Mouse (Mus musculus) G1E (cell line): Measurements from ENCODE around the gene Fcrlb. TPM values are rescaled to one million over a fixed set of nuclear protein-coding genes. Genes with fewer than 3 reads are reported as not detected.

ENCODE experiments used
- ATAC-seq: 2 replicates; pipeline ENCODE4 v1.8.0; 2016; ENCODE audit warnings: mild to moderate bottlenecking; ENCODE audit not compliant: insufficient number of reproducible peaks, poor library complexity, low FRiP score, severe bottlenecking; ENCODE audit errors: extremely low read depth
- DNase-seq: peaks from one replicate; pipeline ENCODE4 v3.0.0; 2012; ENCODE audit warnings: low spot score
- H3K27me3 ChIP-seq: 2 replicates; pipeline ENCODE4 v1.6.1; 2012; ENCODE audit warnings: mild to moderate bottlenecking, low read length, inconsistent platforms; ENCODE audit not compliant: insufficient read depth
- H3K36me3 ChIP-seq: replicated peaks from 2 replicates; pipeline ENCODE3; 2012; ENCODE audit warnings: mild to moderate bottlenecking, inconsistent platforms
- H3K4me1 ChIP-seq: 2 replicates; pipeline ENCODE4 v1.6.1; 2012; ENCODE audit warnings: low read depth, low read length, inconsistent platforms, mixed read lengths; ENCODE audit not compliant: insufficient read depth
- H3K4me3 ChIP-seq: 2 replicates; pipeline ENCODE4 v1.5.1; 2012; ENCODE audit warnings: low read depth, mild to moderate bottlenecking, inconsistent platforms, low read length, moderate library complexity, mixed read lengths
- H3K9me3 ChIP-seq: replicated peaks from 2 replicates; pipeline ENCODE4 v1.6.1; 2012; ENCODE audit warnings: inconsistent platforms
- CTCF ChIP-seq: IDR thresholded peaks from 2 replicates; pipeline ENCODE4 v1.5.1; 2012; ENCODE audit warnings: low read depth, low read length, inconsistent platforms, mixed read lengths
- GATA1 ChIP-seq: IDR thresholded peaks from 2 replicates; pipeline ENCODE4 v1.6.1; 2012; ENCODE audit warnings: borderline replicate concordance, low read length, inconsistent platforms, mixed read lengths
- GATA2 ChIP-seq: IDR thresholded peaks from 2 replicates; pipeline ENCODE4 v1.6.1; 2012; ENCODE audit warnings: low read depth, low read length, inconsistent platforms, borderline replicate concordance
- POLR2AphosphoS5 ChIP-seq: IDR thresholded peaks from 2 replicates; pipeline ENCODE4 v1.6.1; 2012; ENCODE audit warnings: low read depth, low read length, inconsistent platforms; ENCODE audit not compliant: insufficient replicate concordance
- TAL1 ChIP-seq: conservative IDR thresholded peaks from 2 replicates; pipeline ENCODE4 v1.6.1; 2012; ENCODE audit warnings: low read depth, low read length, inconsistent platforms, mixed read lengths
- polyA plus RNA-seq: library from polyadenylated mRNA; stranded (reverse); fragments of >175 nt; gene quantifications from 2 replicates; pipeline ENCODE4 v1.2.3, GENCODE M21; 2012
- total RNA-seq, 2 experiments: library from RNA; stranded (forward) in 1 of 2; stranded (reverse) in 1 of 2; fragments of 200-1000 nt in 1 of 2; fragments of >200 nt in 1 of 2; fragmentation: Nextera tagmentation in 1 of 2; gene quantifications; 2 replicates each; pipeline ENCODE4 v1.2.3; 2014 to 2017

Gene Fcrlb
- total and polyA plus RNA-seq, 3 experiments = not detected

DNA sequence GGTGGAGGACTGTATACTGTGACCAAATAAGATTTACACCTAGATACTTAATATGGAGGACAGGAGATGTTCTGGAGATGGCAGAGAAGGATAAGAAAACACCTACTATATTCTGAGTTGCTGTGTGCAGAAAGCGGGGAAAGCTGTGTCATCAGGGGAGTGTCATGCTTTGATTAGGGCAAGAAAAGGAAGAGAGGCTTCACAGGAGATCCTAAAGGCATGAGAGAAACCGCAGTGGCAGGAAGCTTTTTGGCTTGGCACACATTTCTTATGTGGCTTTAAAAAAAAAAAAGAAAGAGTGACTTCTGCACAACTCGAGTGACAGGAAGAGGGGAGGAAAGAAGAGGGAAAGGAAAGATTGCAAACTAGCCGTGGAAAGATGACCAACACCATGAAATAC is 49.7 kb downstream of the Fcrlb start:
- Histone ChIP-seq H3K4me3 (no peak overlapping the region; the same call in 1 of the 2 replicates), H3K27me3 (no peaks in the 10 kb centered on the region), H3K9me3 (no peaks in the 10 kb centered on the region), H3K4me1 (peaks cover 53% of the 10 kb centered on the region), H3K36me3 (peaks cover 15% of the 10 kb centered on the region)
- TF ChIP-seq CTCF = no peak
- no peak for TF ChIP-seq GATA1
- no peak for TF ChIP-seq TAL1
- peak; percentile 18 for DNase-seq
- ATAC-seq = peak; percentile 45

DNA sequence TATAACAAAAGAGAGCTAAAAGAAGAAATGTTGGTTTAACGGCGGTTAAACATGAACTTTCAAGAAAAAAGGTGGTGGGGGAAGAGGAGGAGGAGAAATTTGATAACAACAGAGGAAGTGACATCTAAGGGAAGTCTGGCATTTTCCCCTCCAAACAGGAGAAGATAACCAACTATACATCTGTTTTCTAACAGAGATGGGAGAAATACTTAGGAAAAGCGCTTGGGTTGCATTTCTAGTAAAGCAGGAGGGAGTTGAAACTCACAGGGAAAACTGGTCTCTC is 50.4 kb downstream of the Fcrlb start:
- Histone ChIP-seq H3K4me1 (peaks cover 55% of the 10 kb centered on the region), H3K9me3 (no peaks in the 10 kb centered on the region), H3K36me3 (peaks cover 16% of the 10 kb centered on the region), H3K4me3 (no peak overlapping the region; the same call in 1 of the 2 replicates), H3K27me3 (no peaks in the 10 kb centered on the region)
- no peak for ATAC-seq
- no peak for DNase-seq
- TF ChIP-seq POLR2AphosphoS5 = no peak

DNA sequence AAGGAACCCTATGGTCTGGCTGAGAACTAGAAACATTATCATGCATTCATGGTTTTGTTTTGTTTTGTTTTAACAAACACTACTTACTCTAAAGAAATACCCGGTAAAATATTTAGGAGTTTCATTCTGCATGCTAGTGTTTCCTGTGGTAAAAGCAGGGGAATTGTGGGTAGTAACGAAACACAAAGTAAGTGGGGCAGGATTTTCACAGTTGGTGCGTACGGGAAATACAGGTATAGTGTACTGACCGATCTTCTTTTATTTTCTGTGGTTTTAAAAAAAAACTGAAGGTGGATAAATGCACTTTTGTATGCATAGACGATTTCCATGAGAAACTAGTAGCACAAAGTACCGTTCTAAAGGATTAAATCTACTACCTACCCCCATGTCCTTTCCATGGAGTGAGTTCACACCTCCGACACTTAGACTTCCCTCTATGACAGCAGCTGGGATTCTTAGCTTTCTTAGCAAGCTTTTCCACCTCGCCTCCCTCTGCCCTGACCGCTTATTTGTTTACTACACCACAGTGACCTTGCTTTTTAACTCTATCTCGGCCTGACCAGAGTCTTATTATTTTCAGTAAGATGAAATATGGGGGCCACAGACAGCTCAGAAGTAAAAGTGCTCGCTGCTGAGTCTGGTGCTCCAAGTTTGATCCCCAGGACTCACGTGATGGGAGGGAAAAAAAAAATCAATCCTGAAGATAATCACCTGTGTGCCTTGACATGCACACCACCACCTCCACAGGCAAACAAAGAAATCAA is 50.9 kb downstream of the Fcrlb start:
- H3K4me3 ChIP-seq = no peak overlapping the region
- H3K9me3 ChIP-seq = no peaks in the 10 kb centered on the region
- no peaks in the 10 kb centered on the region for H3K27me3 ChIP-seq
- no peak for DNase-seq
- TF ChIP-seq TAL1 = no peak
- TF ChIP-seq POLR2AphosphoS5 = no peak
- no peak for TF ChIP-seq CTCF
- TF ChIP-seq GATA2 = no peak
- no peak for ATAC-seq
- peaks cover 17% of the 10 kb centered on the region for H3K36me3 ChIP-seq
- peaks cover 56% of the 10 kb centered on the region for H3K4me1 ChIP-seq

- H3K4me1 ChIP-seq = peaks cover 45% of the 10 kb centered on the region
- DNase-seq = no peak
- ATAC-seq = no peak
- no peaks in the 10 kb centered on the region for H3K27me3 ChIP-seq
- H3K36me3 ChIP-seq = peaks cover 21% of the 10 kb centered on the region
- TF ChIP-seq CTCF (no peak), TAL1 (no peak), GATA1 (no peak), POLR2AphosphoS5 (no peak), GATA2 (no peak)
- no peaks in the 10 kb centered on the region for H3K9me3 ChIP-seq
- no peak overlapping the region for H3K4me3 ChIP-seq
These were observed 53.9 kb downstream of the Fcrlb start for GRCm38 (mm10) chr1:170858872-170859271.

- no peak for TF ChIP-seq CTCF
- no peak for TF ChIP-seq TAL1
- TF ChIP-seq GATA2 = no peak
- TF ChIP-seq GATA1 = no peak
- no peak for TF ChIP-seq POLR2AphosphoS5
- H3K36me3 ChIP-seq = peaks cover 27% of the 10 kb centered on the region
- no peaks in the 10 kb centered on the region for H3K9me3 ChIP-seq
- H3K4me3 ChIP-seq = no peak overlapping the region
- no peak for DNase-seq
- H3K27me3 ChIP-seq = no peaks in the 10 kb centered on the region
- H3K4me1 ChIP-seq = peaks cover 36% of the 10 kb centered on the region
- ATAC-seq = no peak
These were observed 55.4 kb downstream of the Fcrlb start for GRCm38 (mm10) chr1:170857369-170857768.

Other genes with a start within 250 kb of the Fcrlb start
- gene Atf6, start 45.2 kb downstream of the Fcrlb start, total RNA-seq (2014; fragmentation: Nextera tagmentation) = 44.0 and 44.6 TPM in 2 replicates
- 22.5 and 22.7 TPM in 2 replicates for gene Atf6, start 45.2 kb downstream of the Fcrlb start, total RNA-seq (2017)
- gene Atf6, start 45.2 kb downstream of the Fcrlb start, polyA plus RNA-seq = 1.7 and 2.1 TPM in 2 replicates
- 1.1 and 1.3 TPM in 2 replicates for gene Gm26620, start 27.9 kb downstream of the Fcrlb start, total RNA-seq (2014; fragmentation: Nextera tagmentation)
- 0.41 and 0.76 TPM in 2 replicates for gene Gm26620, start 27.9 kb downstream of the Fcrlb start, total RNA-seq (2017)
- 0.90 and 0.91 TPM in 2 replicates for gene Gm26620, start 27.9 kb downstream of the Fcrlb start, polyA plus RNA-seq
- 13.2 and 13.9 TPM in 2 replicates for gene Dusp12, start 27.4 kb downstream of the Fcrlb start, total RNA-seq (2014; fragmentation: Nextera tagmentation)
- gene Dusp12, start 27.4 kb downstream of the Fcrlb start, total RNA-seq (2017) = 10.0 TPM in 2 replicates
- gene Dusp12, start 27.4 kb downstream of the Fcrlb start, polyA plus RNA-seq = 14.0 and 14.4 TPM in 2 replicates
- 0.83 TPM in 1 of 2 replicates, not detected in the other for gene Fcrla, start 14.6 kb upstream of the Fcrlb start, total RNA-seq (2014; fragmentation: Nextera tagmentation)
- gene Fcrla, start 14.6 kb upstream of the Fcrlb start, total RNA-seq (2017) = 0.38 TPM in 1 of 2 replicates, not detected in the other
- gene Fcrla, start 14.6 kb upstream of the Fcrlb start, polyA plus RNA-seq = 0.08 TPM in 1 of 2 replicates, not detected in the other
- 5.5 and 5.8 TPM in 2 replicates for gene Fcgr2b, start 63.6 kb upstream of the Fcrlb start, total RNA-seq (2014; fragmentation: Nextera tagmentation)
- 20.5 and 22.1 TPM in 2 replicates for gene Fcgr2b, start 63.6 kb upstream of the Fcrlb start, total RNA-seq (2017)
- 0.24 and 0.46 TPM in 2 replicates for gene Fcgr2b, start 63.6 kb upstream of the Fcrlb start, polyA plus RNA-seq
- gene Fcgr4, start 106.0 kb upstream of the Fcrlb start, total RNA-seq (2014; fragmentation: Nextera tagmentation) = not detected in 2 replicates
- gene Fcgr4, start 106.0 kb upstream of the Fcrlb start, total RNA-seq (2017) = 0.12 and 0.22 TPM in 2 replicates
- gene Fcgr4, start 106.0 kb upstream of the Fcrlb start, polyA plus RNA-seq = 0.03 TPM in 1 of 2 replicates, not detected in the other
- 7.3 and 9.3 TPM in 2 replicates for gene Fcgr3, start 152.0 kb upstream of the Fcrlb start, total RNA-seq (2014; fragmentation: Nextera tagmentation)
- 99.6 and 123 TPM in 2 replicates for gene Fcgr3, start 152.0 kb upstream of the Fcrlb start, total RNA-seq (2017)
- 0.91 and 1.5 TPM in 2 replicates for gene Fcgr3, start 152.0 kb upstream of the Fcrlb start, polyA plus RNA-seq
- 10.0 and 11.9 TPM in 2 replicates for gene Cfap126, start 201.0 kb upstream of the Fcrlb start, total RNA-seq (2014; fragmentation: Nextera tagmentation)
- gene Cfap126, start 201.0 kb upstream of the Fcrlb start, total RNA-seq (2017) = 0.64 and 0.76 TPM in 2 replicates
- 0.81 and 1.0 TPM in 2 replicates for gene Cfap126, start 201.0 kb upstream of the Fcrlb start, polyA plus RNA-seq
- gene Sdhc, start 237.7 kb upstream of the Fcrlb start, total RNA-seq (2014; fragmentation: Nextera tagmentation) = 225 and 249 TPM in 2 replicates
- gene Sdhc, start 237.7 kb upstream of the Fcrlb start, total RNA-seq (2017) = 40.5 and 45.0 TPM in 2 replicates
- 67.1 and 158 TPM in 2 replicates for gene Sdhc, start 237.7 kb upstream of the Fcrlb start, polyA plus RNA-seq
- not detected in 2 replicates for gene Mpz, start 237.8 kb upstream of the Fcrlb start, total RNA-seq (2014; fragmentation: Nextera tagmentation)
- gene Mpz, start 237.8 kb upstream of the Fcrlb start, total RNA-seq (2017) = not detected in 2 replicates
- gene Mpz, start 237.8 kb upstream of the Fcrlb start, polyA plus RNA-seq = 0.29 TPM in 1 of 2 replicates, not detected in the other